8 mouse cellular contexts compared by ENCODE assay signal in the genomic region with DNA sequence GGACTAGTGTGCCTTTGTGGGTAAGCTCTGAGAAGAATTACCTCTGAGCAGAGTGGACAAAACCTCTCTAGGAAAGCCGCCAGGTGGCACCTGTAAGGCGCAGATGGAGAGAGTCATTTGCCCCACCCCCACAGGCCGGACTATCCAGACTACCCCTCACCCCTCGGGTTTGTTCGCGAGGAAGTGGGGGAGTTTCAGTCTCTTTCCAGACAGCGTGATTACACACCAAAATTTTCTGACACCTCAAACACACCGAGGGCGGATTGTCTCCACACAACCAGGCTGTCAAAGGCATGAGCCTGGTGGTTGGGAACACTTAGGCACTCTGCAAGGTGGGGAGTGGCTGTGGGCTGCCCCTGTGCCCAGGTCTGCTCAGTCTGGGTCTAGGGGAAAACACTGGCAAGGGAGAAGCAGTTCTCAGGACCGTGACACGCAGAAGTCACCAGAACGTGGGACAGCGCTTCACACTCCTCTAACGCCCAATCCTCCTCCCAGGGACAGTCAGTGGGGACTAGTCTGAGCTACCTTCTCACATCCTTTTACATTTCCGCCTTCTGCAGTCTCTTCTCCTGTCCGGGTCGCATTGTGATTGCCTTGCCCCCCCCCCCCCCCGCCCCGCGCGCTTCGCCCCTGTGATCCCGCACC. TPM values are rescaled to one million over a fixed set of nuclear protein-coding genes. Genes with fewer than 3 reads are reported as not detected.
DNase-seq lines count a peak whose midpoint lies in the region; ATAC-seq lines count a peak whose summit lies in the region.

No protein-coding gene starts in this region.

- peak overlapping the region; percentile 67 for H3K4me3 ChIP-seq in intestine, embryonic 16.5 days (ENCODE audit: low read length)

- H3K9ac ChIP-seq in intestine, embryonic 16.5 days (ENCODE audit: low read depth, low read length) = peak overlapping the region; percentile 71

- H3K4me1 ChIP-seq in intestine, embryonic 16.5 days (ENCODE audit: control insufficient read depth, insufficient read depth, low read length) = no peaks in the 10 kb centered on the region

- under 1% methylated on average over 19 of the region's 23 CpGs for WGBS in intestine, embryonic 16.5 days

- H3K4me2 ChIP-seq in intestine, embryonic 16.5 days (ENCODE audit: low read depth, low read length) = peak overlapping the region; percentile 99

- peak; percentile 55 for ATAC-seq in activated CD4-positive, CD25-positive, alpha-beta regulatory T cell, adult 4 months
- ATAC-seq in intestine, embryonic 16.5 days = peak; percentile 88
- ATAC-seq in erythroid progenitor cell, adult 5-6 weeks (replicated peaks; ENCODE audit: low FRiP score, poor library complexity, severe bottlenecking) = no peak

- H3K9me3 ChIP-seq in intestine, embryonic 16.5 days (ENCODE audit: control insufficient read depth, low read length) = no peaks in the 10 kb centered on the region

- intact Hi-C loops in left cerebral cortex, postnatal 36 days (cut with DNase I) = loop anchor here (5.0 kb wide), 1 partner anchor 279 kb away; no protein-coding TSS in a partner anchor

- peak; percentile 96 to 98 for DNase-seq in cerebellum, postnatal 10 days
- DNase-seq in frontal cortex, postnatal 36 days (ENCODE audit: low spot score in 2 of 2) = peak; percentile 66 to 77
- peak; percentile 62 to 73 for DNase-seq in left cerebral cortex, postnatal 36 days (ENCODE audit: low spot score in 2 of 2)
- peak; percentile 60 for DNase-seq in mesoderm, embryonic 11.5 days (ENCODE audit: low read depth, low spot score)
- peak; percentile 75 for DNase-seq in right cerebral cortex, postnatal 25 days

- no peak overlapping the region for H3K27ac ChIP-seq in intestine, embryonic 16.5 days (ENCODE audit: low read length)

- peaks cover 2% of the 10 kb centered on the region; the same call in 1 of the 2 replicates for H3K27me3 ChIP-seq in intestine, embryonic 16.5 days (replicated peaks; ENCODE audit: control insufficient read depth, insufficient read depth, low read length)

- no peaks in the 10 kb centered on the region for H3K36me3 ChIP-seq in intestine, embryonic 16.5 days (ENCODE audit: control insufficient read depth, insufficient read depth, low read length)

RNA-seq across cellular contexts. Expression of gene Inpp4b, which starts 0.6 kb away (rescaled TPM):
- 100 to 1,000 TPM; 446 to 456 TPM for polyA plus RNA-seq in activated CD4-positive, CD25-positive, alpha-beta regulatory T cell, adult 4 months (2017; shearing (Covaris generic))
- 6.0 and 6.6 TPM in 2 replicates for polyA plus RNA-seq in intestine, embryonic 16.5 days (2015; fragmentation: Nextera tagmentation; extraction: Ambion mirVana)
- total RNA-seq in left cerebral cortex, postnatal 36 days (2021) = 10 to 100 TPM in 1 of 2 experiments, 1 to 10 TPM in 1; 9.9 to 13.1 TPM
- total RNA-seq in erythroid progenitor cell, adult 5-6 weeks (2015; ENCODE audit: low replicate concordance) = 4.7 and 5.4 TPM in 2 replicates
- 1.3 and 5.3 TPM in 2 replicates for total RNA-seq in erythroid progenitor cell, adult 5-6 weeks (2017; ENCODE audit: low replicate concordance)
